Mouse (Mus musculus): ENCODE data around the gene Mthfd1l. TPM values are rescaled to one million over a fixed set of nuclear protein-coding genes. Genes with fewer than 3 reads are reported as not detected.

Mthfd1l gene
- 5.8 and 8.1 TPM in 2 replicates for polyA plus RNA-seq (2012; rRNA removed)

GRCm38 (mm10) chr10:3972981-3973588 lies at the start of gene Mthfd1l:
Gene Mthfd1l, plus strand, starts transcription at chr10:3973118.
- DNase-seq (ENCODE audit: low read depth in 1 of 2, low spot score in 2 of 2) = peak; percentile 83 to 88
- H3K36me3 ChIP-seq (ENCODE audit: control insufficient read depth, insufficient read depth, low read length) = no peaks in the 10 kb centered on the region
- under 1% methylated on average over 40 of the region's 40 CpGs for WGBS
- no peaks in the 10 kb centered on the region for H3K27me3 ChIP-seq (ENCODE audit: control insufficient read depth, insufficient read depth, low read length)
- peak within 1 kb of the TSS; percentile 78 for H3K4me3 ChIP-seq (ENCODE audit: extremely low read depth, insufficient read depth, insufficient read length)
- H3K27ac ChIP-seq (ENCODE audit: insufficient read depth, low read length) = peak within 1 kb of the TSS; percentile 93
- TF ChIP-seq CTCF (IDR thresholded peaks at IDR 0.05; ENCODE audit: extremely low read depth, insufficient read depth, insufficient read length, insufficient replicate concordance) = peak; percentile 51; the same call in 1 of the 2 replicates
- no peak for TF ChIP-seq POLR2A (IDR thresholded peaks at IDR 0.05; ENCODE audit: low read depth, low read length)
- peaks cover 3% of the 10 kb centered on the region; the same call in 1 of the 2 replicates for H3K4me1 ChIP-seq (ENCODE audit: control insufficient read depth, insufficient read depth, insufficient read length)

- DNase-seq (ENCODE audit: low read depth in 1 of 2, low spot score in 2 of 2) = no peak
- Histone ChIP-seq H3K4me1 (ENCODE audit: control insufficient read depth, insufficient read depth, insufficient read length) (no peaks in the 10 kb centered on the region), H3K27ac (ENCODE audit: insufficient read depth, low read length) (no peak overlapping the region), H3K4me3 (ENCODE audit: extremely low read depth, insufficient read depth, insufficient read length) (no peak overlapping the region), H3K27me3 (ENCODE audit: control insufficient read depth, insufficient read depth, low read length) (no peaks in the 10 kb centered on the region), H3K36me3 (ENCODE audit: control insufficient read depth, insufficient read depth, low read length) (no peaks in the 10 kb centered on the region)
- TF ChIP-seq CTCF (IDR thresholded peaks at IDR 0.05; ENCODE audit: extremely low read depth, insufficient read depth, insufficient read length, insufficient replicate concordance) = no peak
- WGBS = 88% methylated on average over 4 of the region's 4 CpGs
Observed at GRCm38 (mm10) chr10:3928008-3928545, 44.8 kb upstream of the Mthfd1l start.

GRCm38 (mm10) chr10:3931831-3932230 lies 41.1 kb upstream of the Mthfd1l start:
- no peaks in the 10 kb centered on the region for H3K4me1 ChIP-seq (ENCODE audit: control insufficient read depth, insufficient read depth, insufficient read length)
- no peaks in the 10 kb centered on the region for H3K27me3 ChIP-seq (ENCODE audit: control insufficient read depth, insufficient read depth, low read length)
- no peaks in the 10 kb centered on the region for H3K36me3 ChIP-seq (ENCODE audit: control insufficient read depth, insufficient read depth, low read length)
- no peak overlapping the region for H3K4me3 ChIP-seq (ENCODE audit: extremely low read depth, insufficient read depth, insufficient read length)
- no peak for DNase-seq (ENCODE audit: low read depth in 1 of 2, low spot score in 2 of 2)
- H3K27ac ChIP-seq (ENCODE audit: insufficient read depth, low read length) = no peak overlapping the region
- TF ChIP-seq CTCF (IDR thresholded peaks at IDR 0.05; ENCODE audit: extremely low read depth, insufficient read depth, insufficient read length, insufficient replicate concordance) = no peak
- no peak for TF ChIP-seq POLR2A (IDR thresholded peaks at IDR 0.05; ENCODE audit: low read depth, low read length)

- Histone ChIP-seq H3K4me3 (ENCODE audit: extremely low read depth, insufficient read depth, insufficient read length) (no peak overlapping the region), H3K27me3 (ENCODE audit: control insufficient read depth, insufficient read depth, low read length) (no peaks in the 10 kb centered on the region), H3K36me3 (ENCODE audit: control insufficient read depth, insufficient read depth, low read length) (no peaks in the 10 kb centered on the region), H3K4me1 (ENCODE audit: control insufficient read depth, insufficient read depth, insufficient read length) (no peaks in the 10 kb centered on the region), H3K27ac (ENCODE audit: insufficient read depth, low read length) (no peak overlapping the region)
- DNase-seq (ENCODE audit: low read depth in 1 of 2, low spot score in 2 of 2) = no peak
- WGBS = 81% methylated on average over 12 of the region's 12 CpGs
- TF ChIP-seq POLR2A (IDR thresholded peaks at IDR 0.05; ENCODE audit: low read depth, low read length) = no peak
- no peak for TF ChIP-seq CTCF (IDR thresholded peaks at IDR 0.05; ENCODE audit: extremely low read depth, insufficient read depth, insufficient read length, insufficient replicate concordance)
Observed at GRCm38 (mm10) chr10:3933311-3933940, 39.5 kb upstream of the Mthfd1l start.

- Histone ChIP-seq H3K4me3 (ENCODE audit: extremely low read depth, insufficient read depth, insufficient read length) (no peak overlapping the region), H3K36me3 (ENCODE audit: control insufficient read depth, insufficient read depth, low read length) (no peaks in the 10 kb centered on the region), H3K27ac (ENCODE audit: insufficient read depth, low read length) (no peak overlapping the region), H3K27me3 (ENCODE audit: control insufficient read depth, insufficient read depth, low read length) (no peaks in the 10 kb centered on the region), H3K4me1 (ENCODE audit: control insufficient read depth, insufficient read depth, insufficient read length) (no peaks in the 10 kb centered on the region)
- TF ChIP-seq CTCF (IDR thresholded peaks at IDR 0.05; ENCODE audit: extremely low read depth, insufficient read depth, insufficient read length, insufficient replicate concordance) = no peak
- no peak for DNase-seq (ENCODE audit: low read depth in 1 of 2, low spot score in 2 of 2)
Observed at GRCm38 (mm10) chr10:3936864-3937263, 36.1 kb upstream of the Mthfd1l start.

GRCm38 (mm10) chr10:3939895-3940595 lies 32.9 kb upstream of the Mthfd1l start:
- Histone ChIP-seq H3K4me1 (ENCODE audit: control insufficient read depth, insufficient read depth, insufficient read length) (no peaks in the 10 kb centered on the region), H3K4me3 (ENCODE audit: extremely low read depth, insufficient read depth, insufficient read length) (no peak overlapping the region), H3K36me3 (ENCODE audit: control insufficient read depth, insufficient read depth, low read length) (no peaks in the 10 kb centered on the region), H3K27ac (ENCODE audit: insufficient read depth, low read length) (no peak overlapping the region), H3K27me3 (ENCODE audit: control insufficient read depth, insufficient read depth, low read length) (no peaks in the 10 kb centered on the region)
- WGBS = 89% methylated on average over 11 of the region's 11 CpGs
- no peak for DNase-seq (ENCODE audit: low read depth in 1 of 2, low spot score in 2 of 2)
- no peak for TF ChIP-seq POLR2A (IDR thresholded peaks at IDR 0.05; ENCODE audit: low read depth, low read length)
- TF ChIP-seq CTCF (IDR thresholded peaks at IDR 0.05; ENCODE audit: extremely low read depth, insufficient read depth, insufficient read length, insufficient replicate concordance) = no peak
